Mouse (Mus musculus): Measurements from ENCODE around the gene Lamb3.

Lamb3 gene

GRCm38 (mm10) chr1:193201383-193201778 lies 6.1 kb upstream of the Lamb3 start, which contains the start of gene Traf3ip3:
Gene Traf3ip3 (minus strand): TSS chr1:193201703.
- no peak for DNase-seq (ENCODE audit: low spot score)

GRCm38 (mm10) chr1:193203821-193204220 lies 3.7 kb upstream of the Lamb3 start:
- DNase-seq (ENCODE audit: low spot score) = no peak

GRCm38 (mm10) chr1:193205431-193205830 lies 2.1 kb upstream of the Lamb3 start:
- no peak for DNase-seq (ENCODE audit: low spot score)

- no peak for DNase-seq (ENCODE audit: low spot score)
Measured at GRCm38 (mm10) chr1:193208178-193208577, 679 bp downstream of the Lamb3 start.

GRCm38 (mm10) chr1:193211371-193211770 lies 3.9 kb downstream of the Lamb3 start:
- no peak for DNase-seq (ENCODE audit: low spot score)

GRCm38 (mm10) chr1:193214053-193214452 lies 6.6 kb downstream of the Lamb3 start:
- DNase-seq (ENCODE audit: low spot score) = no peak

GRCm38 (mm10) chr1:193216000-193216399 lies 8.5 kb downstream of the Lamb3 start:
- no peak for DNase-seq (ENCODE audit: low spot score)

- no peak for DNase-seq (ENCODE audit: low spot score)
Measured at GRCm38 (mm10) chr1:193220408-193220807, 12.9 kb downstream of the Lamb3 start.

GRCm38 (mm10) chr1:193225531-193225930 lies 18.0 kb downstream of the Lamb3 start:
- DNase-seq (ENCODE audit: low spot score) = no peak

- no peak for DNase-seq (ENCODE audit: low spot score)
Measured at GRCm38 (mm10) chr1:193226114-193226513, 18.6 kb downstream of the Lamb3 start.

GRCm38 (mm10) chr1:193226724-193227522 lies 19.4 kb downstream of the Lamb3 start:
- no peak for DNase-seq (ENCODE audit: low spot score)

- no peak for DNase-seq (ENCODE audit: low spot score)
Measured at GRCm38 (mm10) chr1:193227537-193227936, 20.0 kb downstream of the Lamb3 start.

GRCm38 (mm10) chr1:193229570-193229969 lies 22.1 kb downstream of the Lamb3 start:
- no peak for DNase-seq (ENCODE audit: low spot score)

- no peak for DNase-seq (ENCODE audit: low spot score)
Measured at GRCm38 (mm10) chr1:193230531-193230930, 23.0 kb downstream of the Lamb3 start.

- DNase-seq (ENCODE audit: low spot score) = no peak
Measured at GRCm38 (mm10) chr1:193230935-193231334, 23.4 kb downstream of the Lamb3 start.

- no peak for DNase-seq (ENCODE audit: low spot score)
Measured at GRCm38 (mm10) chr1:193232732-193233131, 25.2 kb downstream of the Lamb3 start.

GRCm38 (mm10) chr1:193234130-193234645 lies 26.7 kb downstream of the Lamb3 start:
- DNase-seq (ENCODE audit: low spot score) = no peak

- no peak for DNase-seq (ENCODE audit: low spot score)
Measured at GRCm38 (mm10) chr1:193234930-193235329, 27.4 kb downstream of the Lamb3 start.

GRCm38 (mm10) chr1:193238426-193238825 lies 30.9 kb downstream of the Lamb3 start:
- no peak for DNase-seq (ENCODE audit: low spot score)

- DNase-seq (ENCODE audit: low spot score) = no peak
Measured at GRCm38 (mm10) chr1:193241436-193241835, 33.9 kb downstream of the Lamb3 start.

- no peak for DNase-seq (ENCODE audit: low spot score)
Measured at GRCm38 (mm10) chr1:193242238-193242637, 34.7 kb downstream of the Lamb3 start.

- DNase-seq (ENCODE audit: low spot score) = no peak
Measured at GRCm38 (mm10) chr1:193242863-193243262, 35.4 kb downstream of the Lamb3 start.

- DNase-seq (ENCODE audit: low spot score) = no peak
Measured at GRCm38 (mm10) chr1:193243571-193244193, 36.2 kb downstream of the Lamb3 start.
